Mouse (Mus musculus) neutrophil, adult 65 days (primary cell): ENCODE results near the gene Tmem171. TPM values are rescaled to one million over a fixed set of nuclear protein-coding genes. Genes with fewer than 3 reads are reported as not detected.

Experiments used
- total RNA-seq: library from RNA; stranded (reverse); gene quantifications from 2 replicates; pipeline ENCODE4 v1.2.4, GENCODE M21; 2023

Tmem171 gene
- total RNA-seq: not detected in 2 replicates

GRCm38 (mm10) chr13:98694773-98695314 lies at the start of gene Tmem171:
Tmem171 (minus strand) TSS chr13:98694834.

GRCm38 (mm10) chr13:98637145-98637544 lies 57.5 kb downstream of the Tmem171 start, which contains the start of gene Tmem174:
Tmem174 (minus strand) TSS chr13:98637410.

Other genes starting within 250 kb of the Tmem171 start
- gene Gm10320, start 202.8 kb downstream of the Tmem171 start, total RNA-seq: not detected in 2 replicates
- gene Tmem174, start 57.4 kb downstream of the Tmem171 start, total RNA-seq: not detected in 2 replicates
- gene Fcho2, start 120.6 kb upstream of the Tmem171 start, total RNA-seq: 130 and 164 TPM in 2 replicates
- gene Tnpo1, start 231.6 kb upstream of the Tmem171 start, total RNA-seq: 60.7 and 77.0 TPM in 2 replicates